Mouse (Mus musculus) cerebellum, adult 2 months (tissue): ENCODE results near the gene Grm7.

Experiments used
- CTCF ChIP-seq: fragments of 200-500 bp; IDR thresholded peaks from 2 replicates; pipeline ENCODE4 v1.5.1; 2011; ENCODE audit warnings: low read depth, mild to moderate bottlenecking, control low read depth, low read length, moderate library complexity, borderline replicate concordance; ENCODE audit not compliant: insufficient read depth
- POLR2A ChIP-seq: fragments of 200-500 bp; IDR thresholded peaks from 2 replicates; pipeline ENCODE4 v1.6.1; 2011; ENCODE audit warnings: low read length, control low read depth, borderline replicate concordance; ENCODE audit not compliant: insufficient read depth

DNA sequence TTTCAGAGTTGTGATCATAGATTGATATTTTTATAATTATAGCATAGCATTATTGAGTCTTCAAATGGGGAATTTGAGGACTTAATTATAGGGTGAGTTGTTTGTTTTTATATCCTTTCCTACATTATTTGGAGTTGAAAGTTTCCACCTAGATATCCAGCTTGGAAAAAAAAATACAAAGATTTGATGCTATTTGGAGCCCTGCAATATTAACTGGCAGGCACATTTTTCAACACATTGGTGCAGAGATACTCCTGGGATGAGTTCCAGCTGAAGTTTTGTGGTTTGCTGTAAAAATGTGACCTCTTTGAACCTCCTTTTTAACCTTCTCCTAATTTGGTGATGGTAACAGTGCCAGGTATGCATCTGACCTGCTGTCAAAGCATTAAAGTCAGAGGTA, 802.5 kb downstream of the Grm7 start:
- TF ChIP-seq CTCF (no peak), POLR2A (no peak)
